Mouse (Mus musculus): ENCODE results near the gene Dnaja2.
A peak's percentile ranks its signal among the peaks of the same experiment; 100 is the strongest.

Gene Dnaja2

GRCm38 (mm10) chr8:85554391-85555180, 558 bp downstream of the Dnaja2 start:
- peak; percentile 76 for DNase-seq

GRCm38 (mm10) chr8:85551934-85552333, 3.2 kb downstream of the Dnaja2 start:
- no peak for DNase-seq

GRCm38 (mm10) chr8:85536332-85536731, 18.8 kb downstream of the Dnaja2 start:
- no peak for DNase-seq

- no peak for DNase-seq
Observed at GRCm38 (mm10) chr8:85534163-85534562, 21.0 kb downstream of the Dnaja2 start.

GRCm38 (mm10) chr8:85533434-85533833, 21.7 kb downstream of the Dnaja2 start:
- no peak for DNase-seq

- no peak for DNase-seq
Observed at GRCm38 (mm10) chr8:85532843-85533242, 22.3 kb downstream of the Dnaja2 start.

GRCm38 (mm10) chr8:85531471-85531870, 23.7 kb downstream of the Dnaja2 start:
- no peak for DNase-seq

GRCm38 (mm10) chr8:85530717-85531116, 24.4 kb downstream of the Dnaja2 start:
- no peak for DNase-seq

- no peak for DNase-seq
Observed at GRCm38 (mm10) chr8:85528959-85529358, 26.2 kb downstream of the Dnaja2 start.

- peak; percentile 66 for DNase-seq
Observed at GRCm38 (mm10) chr8:85526105-85526504, 29.0 kb downstream of the Dnaja2 start.

GRCm38 (mm10) chr8:85524086-85524485, 31.1 kb downstream of the Dnaja2 start:
- DNase-seq, result no peak

GRCm38 (mm10) chr8:85521332-85521731, 33.8 kb downstream of the Dnaja2 start:
- no peak for DNase-seq

- no peak for DNase-seq
Observed at GRCm38 (mm10) chr8:85520586-85520985, 34.6 kb downstream of the Dnaja2 start.

GRCm38 (mm10) chr8:85517956-85518355, 37.2 kb downstream of the Dnaja2 start:
- DNase-seq, result no peak

- DNase-seq, result no peak
Observed at GRCm38 (mm10) chr8:85517336-85517735, 37.8 kb downstream of the Dnaja2 start.

- no peak for DNase-seq
Observed at GRCm38 (mm10) chr8:85515391-85515790, 39.8 kb downstream of the Dnaja2 start.

GRCm38 (mm10) chr8:85513283-85513682, 41.9 kb downstream of the Dnaja2 start:
- DNase-seq, result no peak

- DNase-seq, result no peak
Observed at GRCm38 (mm10) chr8:85512234-85512633, 42.9 kb downstream of the Dnaja2 start.

- DNase-seq, result no peak
Observed at GRCm38 (mm10) chr8:85508661-85509060, 46.5 kb downstream of the Dnaja2 start.

- no peak for DNase-seq
Observed at GRCm38 (mm10) chr8:85506620-85507019, 48.5 kb downstream of the Dnaja2 start.

- no peak for DNase-seq
Observed at GRCm38 (mm10) chr8:85504704-85505103, 50.4 kb downstream of the Dnaja2 start.

GRCm38 (mm10) chr8:85503065-85503464, 52.1 kb downstream of the Dnaja2 start:
- no peak for DNase-seq

GRCm38 (mm10) chr8:85502381-85502780, 52.8 kb downstream of the Dnaja2 start:
- DNase-seq, result no peak

GRCm38 (mm10) chr8:85500955-85501685, 54.0 kb downstream of the Dnaja2 start:
- no peak for DNase-seq

Measured in retina, postnatal 1 day (tissue).